ENCODE assay signal across 28 mouse cellular contexts in genomic region chr11:46410018-46410563, GRCm38 (mm10). TPM values are rescaled to one million over a fixed set of nuclear protein-coding genes. Genes with fewer than 3 reads are reported as not detected.
DNase-seq lines count a peak whose midpoint lies in the region; ATAC-seq and TF ChIP-seq lines count a peak whose summit lies in the region.
"Had no signal": no experiment of that assay in that cellular context is flagged by ENCODE, and none has a peak within 500 bp of the region (broad histone marks: within the 10 kb centered on the region; RNA-seq: fewer than 3 reads in every experiment).

No protein-coding gene starts in this region.

- no peak overlapping the region for H3K4me2 ChIP-seq in embryonic facial prominence, embryonic 15.5 days (replicated peaks)
- H3K4me2 ChIP-seq in lung, embryonic 15.5 days, result no peak overlapping the region
- H3K4me2 ChIP-seq in myocyte (ENCODE audit: low read depth), result no peak overlapping the region
- H3K4me2 ChIP-seq: hindbrain, embryonic 15.5 days; limb, embryonic 15.5 days; midbrain, embryonic 13.5 days; neural tube, embryonic 13.5 days had no signal

- DNase-seq in embryonic facial prominence, embryonic 10.5 days (ENCODE audit: low spot score), result no peak
- DNase-seq in lung, postnatal 36 days, result no peak
- peak; percentile 21 for DNase-seq in ES-CJ7 (ENCODE audit: low read depth, low spot score)
- no peak for DNase-seq in urinary bladder, postnatal 14 days (ENCODE audit: low spot score)
- DNase-seq in testis, postnatal 14 days (ENCODE audit: low spot score), result no peak
- DNase-seq: adrenal gland, postnatal 25 days; cerebellum, adult 9-10 months; forebrain, postnatal 0 days; gastrocnemius, postnatal 25 days; heart, adult 2 months; heart, postnatal 4 days; kidney, adult 9 months; layer of hippocampus, adult 9-11 months; lung, postnatal 10 days; right cerebral cortex, adult 18-20 months; thymus, postnatal 4 days had no signal

- H3K27ac ChIP-seq in embryonic facial prominence, embryonic 15.5 days (replicated peaks), result no peak overlapping the region
- H3K27ac ChIP-seq in embryonic facial prominence, embryonic 10.5 days (replicated peaks), result no peak overlapping the region
- no peak overlapping the region for H3K27ac ChIP-seq in lung, embryonic 15.5 days
- H3K27ac ChIP-seq: heart, adult 2 months; hindbrain, embryonic 15.5 days; limb, embryonic 15.5 days; liver, embryonic 14.5 days; midbrain, embryonic 13.5 days; neural tube, embryonic 13.5 days had no signal

- H3K4me1 ChIP-seq in embryonic facial prominence, embryonic 15.5 days, result no peaks in the 10 kb centered on the region
- peaks cover 9% of the 10 kb centered on the region for H3K4me1 ChIP-seq in embryonic facial prominence, embryonic 10.5 days
- H3K4me1 ChIP-seq in lung, embryonic 15.5 days, result no peaks in the 10 kb centered on the region
- H3K4me1 ChIP-seq: hindbrain, embryonic 15.5 days; limb, embryonic 15.5 days; midbrain, embryonic 13.5 days; neural tube, embryonic 13.5 days had no signal

- no peak overlapping the region for H3K9ac ChIP-seq in embryonic facial prominence, embryonic 15.5 days
- H3K9ac ChIP-seq in lung, embryonic 15.5 days, result no peak overlapping the region
- H3K9ac ChIP-seq: forebrain, postnatal 0 days; hindbrain, embryonic 15.5 days; limb, embryonic 15.5 days; liver, embryonic 14.5 days; midbrain, embryonic 13.5 days; neural tube, embryonic 13.5 days had no signal

- no peaks in the 10 kb centered on the region for H3K79me2 ChIP-seq in myocyte (ENCODE audit: control insufficient read depth, insufficient read depth)

- ATAC-seq in embryonic facial prominence, embryonic 15.5 days (ENCODE audit: insufficient number of reproducible peaks, low FRiP score, low TSS enrichment, low read depth), result 0 out of 2 replicates have a peak, but pooled peaks have one; percentile 63
- 0 out of 2 replicates have a peak, but pooled peaks have one; percentile 35 for ATAC-seq in lung, embryonic 15.5 days (ENCODE audit: borderline replicate concordance, extremely low read depth, low FRiP score, low TSS enrichment)
- ATAC-seq: forebrain, postnatal 0 days; midbrain, embryonic 13.5 days had no signal

- H3K27me3 ChIP-seq in embryonic facial prominence, embryonic 15.5 days, result no peaks in the 10 kb centered on the region
- peaks cover 16% of the 10 kb centered on the region; the same call in 1 of the 2 replicates for H3K27me3 ChIP-seq in embryonic facial prominence, embryonic 10.5 days (replicated peaks; ENCODE audit: low read depth, poor library complexity, severe bottlenecking)
- no peaks in the 10 kb centered on the region for H3K27me3 ChIP-seq in lung, embryonic 15.5 days
- H3K27me3 ChIP-seq in myocyte (ENCODE audit: control insufficient read depth, insufficient read depth, insufficient read length), result no peaks in the 10 kb centered on the region
- H3K27me3 ChIP-seq: hindbrain, embryonic 15.5 days; limb, embryonic 15.5 days; midbrain, embryonic 13.5 days; neural tube, embryonic 13.5 days had no signal

- no peak for TF ChIP-seq POLR2A in myocyte (IDR thresholded peaks at IDR 0.05; ENCODE audit: insufficient read length, low read depth)

- H3K36me3 ChIP-seq in embryonic facial prominence, embryonic 15.5 days, result no peaks in the 10 kb centered on the region
- H3K36me3 ChIP-seq in embryonic facial prominence, embryonic 10.5 days (replicated peaks), result no peaks in the 10 kb centered on the region
- H3K36me3 ChIP-seq in lung, embryonic 15.5 days, result no peaks in the 10 kb centered on the region
- no peaks in the 10 kb centered on the region for H3K36me3 ChIP-seq in myocyte (ENCODE audit: control insufficient read depth, insufficient read depth)
- H3K36me3 ChIP-seq: hindbrain, embryonic 15.5 days; limb, embryonic 15.5 days; midbrain, embryonic 13.5 days; neural tube, embryonic 13.5 days had no signal

- WGBS in embryonic facial prominence, embryonic 15.5 days, result 49% methylated on average over 2 of the region's 2 CpGs
- 40% methylated on average over 2 of the region's 2 CpGs for WGBS in embryonic facial prominence, embryonic 10.5 days
- 35% methylated on average over 2 of the region's 2 CpGs for WGBS in lung, embryonic 15.5 days

- no peak overlapping the region for H3ac ChIP-seq in myocyte (ENCODE audit: control insufficient read depth, insufficient read length)

- no peak overlapping the region for H3K4me3 ChIP-seq in embryonic facial prominence, embryonic 15.5 days (replicated peaks)
- no peak overlapping the region for H3K4me3 ChIP-seq in embryonic facial prominence, embryonic 10.5 days
- H3K4me3 ChIP-seq in lung, embryonic 15.5 days, result no peak overlapping the region
- no peak overlapping the region for H3K4me3 ChIP-seq in myocyte
- H3K4me3 ChIP-seq: heart, adult 2 months; hindbrain, embryonic 15.5 days; limb, embryonic 15.5 days; midbrain, embryonic 13.5 days; neural tube, embryonic 13.5 days had no signal

- no peaks in the 10 kb centered on the region for H3K9me3 ChIP-seq in embryonic facial prominence, embryonic 15.5 days (replicated peaks)
- H3K9me3 ChIP-seq in embryonic facial prominence, embryonic 10.5 days, result no peaks in the 10 kb centered on the region
- H3K9me3 ChIP-seq in lung, embryonic 15.5 days, result no peaks in the 10 kb centered on the region
- H3K9me3 ChIP-seq: hindbrain, embryonic 15.5 days; limb, embryonic 15.5 days; midbrain, embryonic 13.5 days; neural tube, embryonic 13.5 days had no signal

TF ChIP-seq in myocyte, 11 proteins besides CTCF, POLR2A, EP300 and RAD21:
- TF ChIP-seq POLR2AphosphoS2 (IDR thresholded peaks at IDR 0.05; ENCODE audit: insufficient read length, low read depth) (peak; percentile 12), E2F4 (IDR thresholded peaks at IDR 0.05; ENCODE audit: insufficient read depth) (no peak)

RNA-seq across cellular contexts. Expression of gene Fam71b, which starts 13.7 kb away (rescaled TPM):
- polyA plus RNA-seq in embryonic facial prominence, embryonic 15.5 days (2015; fragmentation: Nextera tagmentation; extraction: Ambion mirVana), result not detected in 2 replicates
- not detected in 2 replicates for polyA plus RNA-seq in embryonic facial prominence, embryonic 10.5 days (2016; fragmentation: Nextera tagmentation; extraction: Ambion mirVana)
- polyA plus RNA-seq in lung, embryonic 15.5 days (2015; fragmentation: Nextera tagmentation; extraction: Ambion mirVana), result 0.06 TPM in 1 of 2 replicates, not detected in the other
- 2.3 TPM for polyA plus RNA-seq in myocyte (2012; fragmentation: generic; extraction: Trizol)
- polyA plus RNA-seq: brain, embryonic 14.5 days; forebrain, embryonic 11.5 days; forebrain, postnatal 0 days; heart, embryonic 14.5 days; hindbrain, embryonic 15.5 days; intestine, embryonic 14.5 days; limb, embryonic 15.5 days; midbrain, embryonic 13.5 days; neural tube, embryonic 13.5 days had no signal

RNA-seq across cellular contexts. Expression of gene Itk, which starts 20.8 kb away (rescaled TPM):
- polyA plus RNA-seq in embryonic facial prominence, embryonic 15.5 days (2015; fragmentation: Nextera tagmentation; extraction: Ambion mirVana), result 0.21 and 0.33 TPM in 2 replicates
- polyA plus RNA-seq in embryonic facial prominence, embryonic 10.5 days (2016; fragmentation: Nextera tagmentation; extraction: Ambion mirVana), result 0.04 and 0.05 TPM in 2 replicates
- 0.13 and 0.80 TPM in 2 replicates for polyA plus RNA-seq in lung, embryonic 15.5 days (2015; fragmentation: Nextera tagmentation; extraction: Ambion mirVana)
- 0.01 TPM for polyA plus RNA-seq in myocyte (2012; fragmentation: generic; extraction: Trizol)
- polyA plus RNA-seq: heart, embryonic 14.5 days; hindbrain, embryonic 15.5 days; midbrain, embryonic 13.5 days; neural tube, embryonic 13.5 days had no signal

RNA-seq across cellular contexts. Expression of gene Med7, which starts 26.6 kb away (rescaled TPM):
- 68.6 and 69.4 TPM in 2 replicates for polyA plus RNA-seq in embryonic facial prominence, embryonic 15.5 days (2015; fragmentation: Nextera tagmentation; extraction: Ambion mirVana)
- 90.5 and 92.0 TPM in 2 replicates for polyA plus RNA-seq in embryonic facial prominence, embryonic 10.5 days (2016; fragmentation: Nextera tagmentation; extraction: Ambion mirVana)
- polyA plus RNA-seq in lung, embryonic 15.5 days (2015; fragmentation: Nextera tagmentation; extraction: Ambion mirVana), result 68.5 and 69.5 TPM in 2 replicates
- polyA plus RNA-seq in myocyte (2012; fragmentation: generic; extraction: Trizol), result 33.1 TPM

RNA-seq across cellular contexts. Expression of gene Havcr2, which starts 44.6 kb away (rescaled TPM):
- 0.21 TPM in 2 replicates for polyA plus RNA-seq in embryonic facial prominence, embryonic 15.5 days (2015; fragmentation: Nextera tagmentation; extraction: Ambion mirVana)
- polyA plus RNA-seq in embryonic facial prominence, embryonic 10.5 days (2016; fragmentation: Nextera tagmentation; extraction: Ambion mirVana), result 0.08 TPM in 1 of 2 replicates, not detected in the other
- 0.13 and 0.15 TPM in 2 replicates for polyA plus RNA-seq in lung, embryonic 15.5 days (2015; fragmentation: Nextera tagmentation; extraction: Ambion mirVana)
- 0.55 TPM for polyA plus RNA-seq in myocyte (2012; fragmentation: generic; extraction: Trizol)
